Mouse (Mus musculus): ENCODE results near the gene Dnah10.
"Not testable (repeated sequence)": the region's sequence is repeated elsewhere in the genome, so short reads cannot be mapped to it uniquely, and the experiment has no call there.

The Dnah10 gene

DNA sequence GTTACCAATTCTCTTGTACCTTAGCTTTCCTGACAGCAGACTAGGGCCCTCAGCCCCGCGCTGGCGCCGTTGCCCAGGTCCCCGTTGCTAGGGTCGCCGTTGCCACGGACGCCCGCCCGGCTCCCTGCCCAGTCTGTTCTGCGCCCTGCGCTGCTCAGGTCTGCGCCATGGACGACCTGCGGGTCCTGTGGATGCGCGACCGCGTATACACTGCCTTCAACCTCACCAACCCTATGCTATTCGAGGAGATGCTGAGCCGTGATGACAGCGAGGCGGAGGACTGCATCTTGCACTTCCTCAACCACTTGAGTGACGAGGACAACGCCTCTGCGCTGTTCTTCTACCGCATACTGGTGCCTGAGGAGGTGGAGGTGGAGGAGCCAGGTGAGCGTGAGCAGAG is at the start of gene Dnah10:
TSS of gene Dnah10 (plus strand) at position 89 of the 400 bp plus-strand sequence.
- DNase-seq (ENCODE audit: low spot score in 2 of 2), result peak; percentile 20 to 23

DNA sequence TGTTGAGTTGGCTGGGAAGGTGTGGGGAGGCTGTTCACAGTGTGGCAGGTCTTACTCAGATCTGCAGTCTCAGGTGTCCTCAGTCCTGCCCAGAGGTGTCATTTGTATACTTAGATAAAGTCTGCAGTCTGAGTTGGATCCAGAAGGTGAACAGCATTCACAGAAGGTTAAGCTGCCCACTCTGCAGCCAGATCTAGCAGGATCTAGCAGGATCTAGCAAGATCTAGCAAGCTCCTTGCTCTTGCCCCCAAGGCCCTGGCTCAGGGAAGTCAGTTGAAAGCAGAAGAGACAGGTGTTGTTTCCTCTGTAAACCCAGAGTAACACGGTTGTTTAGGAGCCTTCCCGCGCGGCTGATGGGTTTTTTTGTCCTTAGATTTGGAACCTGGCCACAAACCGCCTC is 11.1 kb upstream of the Dnah10 start:
- no peak for DNase-seq (ENCODE audit: low spot score in 2 of 2)

DNA sequence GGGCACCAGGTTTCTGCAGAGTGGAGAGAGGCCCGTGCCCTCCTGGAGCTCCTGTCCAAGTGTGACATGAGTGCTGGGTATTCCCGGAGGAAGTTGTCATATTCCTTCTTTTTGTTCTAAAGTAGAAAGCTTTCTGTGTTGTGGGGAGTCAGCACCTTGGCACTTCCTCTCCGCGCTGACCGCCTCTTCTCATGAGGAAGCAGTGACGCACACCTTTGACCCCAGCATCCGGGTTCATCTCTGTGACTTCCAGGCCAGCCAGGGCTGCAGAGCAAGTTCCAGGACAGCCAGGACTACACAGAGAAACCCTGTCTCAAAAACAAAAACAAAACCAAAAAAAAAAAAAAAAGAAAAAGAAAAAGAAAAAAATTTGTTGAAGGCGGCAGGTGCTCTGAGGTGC is 9.8 kb upstream of the Dnah10 start:
- DNase-seq (ENCODE audit: low spot score in 2 of 2), result no peak

DNA sequence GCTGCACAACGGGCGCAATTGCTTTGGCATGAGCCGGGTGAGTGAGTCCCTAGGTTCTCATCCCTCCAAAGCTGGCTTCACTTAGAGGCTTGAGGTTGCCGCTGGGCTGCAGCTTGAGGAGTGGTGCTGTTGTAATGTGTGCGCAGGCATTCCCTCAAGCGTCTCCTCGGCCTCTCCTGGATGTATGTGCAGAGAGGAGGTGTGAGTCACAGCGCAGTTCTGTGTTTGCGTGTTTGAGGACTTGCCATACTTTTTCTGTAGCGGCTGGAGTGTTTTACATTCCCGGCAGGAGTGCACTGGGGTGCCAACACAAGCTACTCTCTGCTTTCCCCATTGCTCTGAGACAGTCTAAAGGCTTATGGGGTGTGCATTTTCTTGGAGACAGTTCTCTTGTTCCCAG is 6.9 kb upstream of the Dnah10 start:
- DNase-seq (ENCODE audit: low spot score in 2 of 2), result no peak

DNA sequence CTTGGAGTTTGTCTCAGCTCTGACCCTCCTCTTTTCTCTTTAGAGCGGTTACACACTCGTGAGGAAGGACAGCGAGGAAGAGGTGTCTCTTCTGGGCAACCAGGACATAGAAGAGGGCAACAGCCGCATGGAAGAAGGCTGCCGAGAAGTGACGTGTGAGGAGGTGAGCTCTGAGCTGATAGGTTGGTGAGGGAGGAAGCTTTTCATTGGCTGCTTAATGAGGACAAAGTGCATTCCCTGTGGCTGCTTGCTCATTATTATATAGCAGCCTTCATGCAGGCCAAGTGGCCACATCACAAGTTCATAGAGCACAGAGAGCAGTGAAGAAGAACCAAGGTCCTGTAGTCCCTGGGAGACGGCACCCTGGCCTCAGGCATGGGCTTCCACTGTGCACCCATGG is 6.5 kb upstream of the Dnah10 start:
- no peak for DNase-seq (ENCODE audit: low spot score in 2 of 2)

DNA sequence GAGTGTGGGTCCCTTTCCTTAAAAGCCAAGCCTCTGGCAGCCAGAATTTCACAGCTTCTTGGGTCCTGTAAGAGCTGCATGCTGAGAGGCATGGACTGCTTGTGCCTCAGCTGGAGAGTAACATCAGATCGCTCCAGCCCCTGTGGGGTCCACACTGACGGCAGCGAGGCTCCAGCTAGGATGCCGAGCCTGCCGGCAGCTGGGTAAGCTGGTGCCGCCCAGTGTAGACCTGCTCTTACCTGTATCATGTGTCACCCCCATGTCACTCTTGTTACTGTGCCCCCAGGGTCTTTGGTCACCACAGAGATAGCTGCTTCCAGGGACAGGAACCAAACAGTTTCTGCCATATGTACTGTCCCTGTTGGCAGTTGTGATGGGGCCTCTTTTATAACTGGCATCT is 1.8 kb upstream of the Dnah10 start:
- DNase-seq (ENCODE audit: low spot score in 2 of 2), result no peak

DNA sequence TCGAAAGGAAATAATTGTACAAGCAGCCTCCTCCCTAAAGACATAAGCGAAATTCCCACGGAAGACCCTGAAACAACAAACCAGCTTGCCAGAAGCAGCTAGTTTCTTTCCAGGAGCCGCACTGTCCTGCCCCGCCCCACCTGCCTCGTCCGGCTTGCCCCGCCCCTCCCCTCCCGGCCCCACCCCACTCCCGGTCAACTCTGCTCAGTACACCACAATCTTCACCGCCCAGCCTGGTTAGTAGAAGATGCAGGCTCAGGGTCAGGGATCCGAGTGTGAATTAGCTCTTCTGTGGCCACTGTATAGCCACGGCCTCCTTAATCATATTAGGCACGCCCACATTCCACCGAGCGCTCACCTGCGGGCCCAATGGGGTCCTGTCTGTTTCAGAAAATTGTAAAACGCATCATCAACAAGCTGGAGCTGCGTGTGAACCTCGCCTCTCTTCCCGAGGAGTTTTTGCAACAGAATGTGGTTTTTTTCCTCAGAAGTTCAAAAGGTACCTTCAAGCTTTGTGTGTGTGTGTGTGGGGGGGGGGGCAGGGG is 4.8 kb downstream of the Dnah10 start:
- DNase-seq (ENCODE audit: low spot score in 2 of 2), result no peak

DNA sequence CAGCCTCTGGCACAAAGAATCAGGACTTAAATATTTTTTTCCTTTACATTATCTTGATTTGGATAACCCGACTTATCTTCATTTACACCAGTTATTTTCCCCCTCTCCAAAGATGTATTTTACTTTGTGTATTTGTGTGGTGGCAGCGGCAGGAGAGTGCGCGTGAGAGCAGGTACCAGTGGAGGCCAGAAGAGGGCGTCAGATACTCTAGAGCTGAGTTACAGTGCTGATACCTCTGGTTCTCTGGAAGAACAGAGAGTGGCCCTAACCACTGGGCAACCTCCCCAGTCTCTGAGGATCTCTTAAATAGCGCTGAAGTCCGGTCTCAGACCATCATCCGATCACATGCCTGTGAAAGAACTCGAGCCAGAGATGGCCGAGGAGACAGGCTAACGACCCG is 9.1 kb downstream of the Dnah10 start:
- no peak for DNase-seq (ENCODE audit: low spot score in 2 of 2)

DNA sequence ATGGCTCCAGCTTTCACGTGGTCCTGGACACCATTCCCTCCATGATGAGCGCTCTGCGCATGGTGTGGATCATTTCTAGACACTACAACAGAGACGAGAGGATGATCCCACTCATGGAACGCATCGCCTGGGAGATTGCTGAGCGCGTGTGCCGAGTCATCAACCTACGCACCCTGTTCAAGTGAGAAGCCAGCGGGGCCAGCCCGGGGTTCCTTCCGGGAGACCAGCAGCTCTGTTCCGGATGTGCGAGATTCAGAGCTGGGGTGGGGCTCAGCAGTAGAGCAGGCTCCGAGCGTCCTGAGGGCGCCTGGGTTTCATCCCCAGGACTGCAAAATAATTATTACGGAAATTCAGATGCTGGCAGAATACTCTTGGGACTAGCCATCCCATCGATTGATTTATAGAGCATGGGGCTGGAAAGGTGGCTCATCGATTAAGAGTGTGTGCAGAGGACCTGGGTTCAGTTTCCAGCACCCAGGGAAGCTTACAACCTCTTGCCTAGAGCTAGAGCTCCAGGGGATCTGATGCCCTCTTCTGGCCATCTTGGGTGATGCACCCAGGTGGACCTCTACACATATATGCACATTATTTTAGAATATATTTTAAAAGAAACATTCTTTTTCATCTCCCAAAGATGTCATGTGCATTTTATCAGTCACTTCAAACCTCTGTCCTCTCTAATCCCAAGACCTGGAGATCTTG is 17.2 kb downstream of the Dnah10 start:
- no peak for DNase-seq (ENCODE audit: low spot score in 2 of 2)

DNA sequence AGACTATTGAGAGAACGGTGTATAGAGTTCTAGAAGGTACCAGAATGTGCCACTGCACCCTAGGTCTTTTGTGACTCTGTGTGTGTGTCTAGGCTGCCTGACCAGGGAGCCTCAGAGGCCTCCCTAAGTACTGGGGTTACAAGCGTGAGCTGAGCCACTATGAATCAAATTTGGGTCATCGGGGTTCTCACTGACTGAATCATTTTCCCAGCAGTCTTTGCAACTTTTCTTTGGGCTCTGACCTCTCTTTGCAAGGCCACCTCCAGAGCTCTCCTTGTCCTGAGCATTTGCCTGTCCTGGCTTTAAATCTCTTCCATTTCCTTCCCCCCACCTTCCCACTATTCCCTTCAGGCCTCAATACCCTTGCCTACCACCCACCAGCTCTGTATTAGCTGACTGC is 19.0 kb downstream of the Dnah10 start:
- no peak for DNase-seq (ENCODE audit: low spot score in 2 of 2)

DNA sequence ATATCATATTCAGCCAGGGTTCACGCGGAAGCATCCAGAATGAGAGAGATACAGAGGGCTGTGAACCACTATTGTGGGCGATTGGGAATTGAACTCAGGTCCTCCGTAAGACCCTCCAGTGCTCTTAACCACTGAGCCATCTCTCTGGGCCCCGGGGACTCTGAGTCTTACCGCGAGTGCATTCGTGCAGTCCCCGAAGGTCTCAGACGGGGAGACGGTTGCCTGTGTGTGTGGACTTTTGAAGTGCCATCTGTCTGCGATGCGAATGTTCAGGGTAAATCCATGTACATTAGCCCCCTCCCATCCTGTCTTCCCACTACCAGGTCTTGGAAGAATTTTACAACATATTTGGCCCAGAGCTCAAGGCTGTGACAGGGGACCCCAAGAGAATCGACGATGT is 21.3 kb downstream of the Dnah10 start:
- DNase-seq (ENCODE audit: low spot score in 2 of 2), result no peak

DNA sequence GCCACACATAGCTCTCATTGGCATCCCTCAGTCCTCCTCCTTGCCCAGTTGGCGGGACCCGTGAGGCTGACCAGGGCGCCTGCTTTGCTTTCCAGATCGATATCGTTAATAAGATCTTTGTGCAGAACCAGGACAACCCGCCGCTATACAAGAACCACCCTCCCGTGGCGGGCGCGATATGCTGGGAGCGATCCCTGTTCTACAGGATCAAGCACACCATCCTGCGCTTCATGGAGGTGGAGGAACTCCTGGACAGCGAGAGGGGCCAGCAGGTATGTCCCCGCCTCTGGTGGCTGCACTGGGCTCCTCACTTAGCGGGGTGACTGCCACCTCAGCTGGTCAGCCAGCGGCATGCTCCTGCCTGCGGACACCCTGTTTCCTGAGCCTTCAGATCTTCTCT is 23.4 kb downstream of the Dnah10 start:
- DNase-seq (ENCODE audit: low spot score in 2 of 2), result no peak

DNA sequence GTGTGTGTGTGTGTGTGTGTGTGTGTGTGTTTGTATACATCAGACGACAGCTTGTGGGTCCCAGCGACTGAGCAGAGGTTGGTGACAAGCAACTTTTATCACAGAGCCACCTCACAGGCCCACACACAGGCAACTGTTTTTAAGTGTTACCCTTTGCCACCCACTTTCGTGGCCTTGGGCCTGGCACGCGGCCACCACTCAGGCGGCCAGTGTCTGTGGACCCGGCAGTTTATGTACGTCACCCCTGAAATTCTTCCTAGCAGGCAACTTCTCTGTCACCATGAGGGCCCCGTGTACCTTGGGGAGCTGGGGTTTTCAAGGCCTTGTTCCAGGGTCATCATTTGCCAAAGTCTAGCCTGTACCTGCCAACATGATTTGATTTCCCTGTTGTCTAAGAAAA is 26.8 kb downstream of the Dnah10 start:
- DNase-seq (ENCODE audit: low spot score in 2 of 2), result no peak

DNA sequence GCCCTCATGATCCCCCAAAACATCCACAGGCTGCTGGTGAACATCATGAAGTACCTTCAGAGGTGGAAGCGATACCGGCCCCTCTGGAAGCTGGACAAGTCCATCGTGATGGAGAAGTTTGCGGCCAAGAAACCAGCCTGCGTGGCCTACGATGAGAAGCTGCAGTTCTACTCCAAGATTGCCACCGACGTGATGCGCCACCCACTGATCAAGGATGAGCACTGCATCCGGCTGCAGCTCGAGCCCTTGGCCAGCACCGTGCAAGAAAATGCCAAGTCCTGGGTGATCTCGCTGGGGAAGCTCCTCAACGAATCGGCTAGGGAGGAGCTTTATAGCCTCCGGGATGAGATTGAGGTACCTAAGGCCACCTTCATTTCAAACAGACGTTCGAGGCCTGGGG is 36.1 kb downstream of the Dnah10 start:
- no peak for DNase-seq (ENCODE audit: low spot score in 2 of 2)

DNA sequence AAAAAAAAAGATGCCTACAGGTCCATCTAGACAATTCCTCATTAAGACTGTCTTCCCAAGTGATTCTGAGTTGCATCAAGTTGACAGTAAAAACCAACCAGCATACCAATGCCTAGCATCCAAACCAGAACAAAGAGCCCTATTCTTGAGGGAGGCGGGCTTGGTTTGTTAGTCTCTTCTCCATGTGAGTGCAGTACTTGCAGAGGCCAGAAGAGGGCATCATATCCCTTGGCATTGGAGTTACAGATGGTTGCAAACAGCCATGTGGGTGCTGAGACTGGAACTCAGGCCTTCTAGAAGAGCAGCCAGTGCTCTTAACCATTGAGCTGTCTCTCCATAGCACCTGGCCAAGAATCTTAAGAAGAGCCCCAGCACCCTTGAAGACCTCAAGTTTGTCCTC is 36.9 kb downstream of the Dnah10 start:
- no peak for DNase-seq (ENCODE audit: low spot score in 2 of 2)

DNA sequence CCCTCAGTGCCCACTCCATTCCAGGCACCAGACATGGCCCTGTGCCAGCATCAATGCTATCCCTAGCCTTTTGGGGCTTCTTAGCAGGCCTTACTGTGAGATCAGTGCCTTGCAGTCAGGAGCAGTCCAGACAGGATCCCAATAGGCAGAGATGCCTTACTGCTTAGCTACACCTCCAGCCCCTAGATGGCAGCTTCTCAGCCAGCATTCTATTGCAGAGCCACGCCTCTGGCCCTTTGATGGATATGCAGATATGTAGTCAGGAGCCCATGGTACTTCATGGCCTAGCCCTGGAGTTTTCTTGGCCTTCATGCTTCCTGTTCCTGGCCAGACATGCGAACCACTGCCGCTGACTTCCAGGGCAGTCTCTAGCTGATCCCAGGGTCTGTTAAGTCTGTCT is 49.7 kb downstream of the Dnah10 start:
- no peak for DNase-seq (ENCODE audit: low spot score in 2 of 2)

DNA sequence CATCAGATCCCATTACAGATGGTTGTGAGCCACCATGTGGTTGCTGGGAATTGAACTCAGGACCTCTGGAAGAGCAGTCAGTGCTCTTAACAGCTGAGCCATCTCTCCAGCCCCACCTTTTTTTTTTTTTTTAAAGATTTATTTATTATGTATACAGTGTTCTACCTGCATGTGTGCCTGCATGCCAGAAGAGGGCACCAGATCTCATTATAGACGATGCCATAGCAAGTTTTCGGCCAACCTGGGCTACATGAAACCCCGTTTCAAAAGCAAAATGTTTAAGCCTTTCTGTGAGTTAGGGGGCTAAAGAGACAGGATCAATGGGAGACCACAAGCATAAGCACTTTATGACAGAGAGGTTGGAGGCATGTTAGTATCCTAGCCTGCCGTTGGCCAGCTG is 51.4 kb downstream of the Dnah10 start:
- not testable (repeated sequence) for DNase-seq (ENCODE audit: low spot score in 2 of 2)

DNA sequence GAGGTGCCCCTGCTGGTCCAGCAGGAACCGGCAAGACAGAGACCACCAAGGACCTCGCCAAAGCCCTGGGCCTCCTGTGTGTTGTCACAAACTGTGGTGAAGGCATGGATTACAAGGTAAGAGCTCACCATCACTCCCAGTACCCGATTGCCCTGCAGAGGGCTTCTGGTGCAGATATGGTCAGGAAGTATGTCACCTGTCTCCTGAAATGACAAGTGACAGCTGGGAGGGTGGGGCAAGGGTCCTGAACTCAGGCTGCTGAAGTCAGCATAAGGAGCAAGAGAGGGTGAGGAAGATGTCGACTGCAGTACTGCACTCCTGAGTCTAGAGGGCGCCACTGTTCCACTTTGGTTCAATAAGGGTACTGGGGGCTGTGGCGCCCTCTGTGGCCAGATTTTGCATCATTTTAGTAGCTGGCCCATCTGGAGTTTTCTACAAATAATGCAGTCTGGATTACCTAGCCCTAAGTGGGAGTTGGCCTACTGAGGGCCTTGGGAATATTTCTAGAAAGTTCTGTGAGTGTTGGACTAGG is 52.4 kb downstream of the Dnah10 start:
- peak; percentile 10 to 23 for DNase-seq (ENCODE audit: low spot score in 2 of 2)

DNA sequence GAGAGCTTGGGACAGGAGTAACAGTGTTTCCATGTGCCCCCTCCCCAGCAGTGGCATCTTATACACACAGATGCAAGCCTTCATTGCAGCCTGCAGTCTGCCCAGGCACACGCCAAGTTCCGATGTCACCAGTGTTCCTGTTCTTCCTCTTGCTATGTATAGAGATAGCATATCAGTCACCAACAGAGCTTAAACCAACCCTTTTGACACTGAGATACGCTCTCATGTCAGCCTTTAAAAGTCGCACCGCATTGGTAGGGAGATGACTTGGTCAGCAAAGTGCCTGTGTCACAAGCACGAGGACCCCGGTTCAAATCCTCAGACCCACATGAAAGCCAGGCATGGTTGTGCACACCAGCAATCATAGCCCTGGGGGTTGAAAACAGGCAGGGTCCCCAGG is 55.0 kb downstream of the Dnah10 start:
- DNase-seq (ENCODE audit: low spot score in 2 of 2), result no peak

DNA sequence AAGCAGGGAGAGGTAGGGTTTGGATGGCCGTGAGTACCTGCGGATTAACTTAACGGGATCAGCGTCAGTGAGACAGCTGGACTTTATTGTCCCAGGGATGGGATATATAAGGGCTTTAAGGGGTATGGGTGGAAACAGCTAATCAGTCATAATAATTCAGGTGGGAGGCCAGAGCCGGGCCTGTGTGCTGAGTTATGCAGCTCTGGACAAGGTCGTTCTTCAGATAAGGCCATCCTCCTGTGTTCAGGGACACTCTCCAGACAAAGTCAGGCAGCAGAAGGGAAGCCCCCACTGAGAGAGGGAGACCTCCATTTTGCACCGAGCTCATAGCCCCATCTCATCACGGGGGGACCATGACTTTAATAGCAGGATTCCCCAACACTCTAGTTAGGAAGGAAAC is 56.8 kb downstream of the Dnah10 start:
- no peak for DNase-seq (ENCODE audit: low spot score in 2 of 2)

DNA sequence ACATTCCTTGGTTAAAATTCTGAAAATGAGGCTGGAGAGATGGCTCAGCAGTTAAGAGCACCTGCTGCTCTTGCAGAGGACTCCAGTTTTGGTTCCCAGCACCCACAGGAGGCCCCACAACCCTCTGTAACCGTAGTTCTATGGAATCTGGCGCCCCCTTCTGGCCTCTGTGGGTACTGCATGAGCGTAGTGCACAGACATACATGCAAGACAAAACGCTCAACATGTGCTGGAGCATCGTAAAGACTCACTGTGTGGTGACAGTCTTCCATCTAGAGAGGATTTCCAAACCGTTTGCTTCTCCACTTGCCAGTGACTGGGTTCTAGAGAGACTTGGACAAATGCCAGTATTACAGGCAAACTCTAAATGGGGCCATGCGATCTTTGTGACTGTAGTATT is 60.8 kb downstream of the Dnah10 start:
- DNase-seq (ENCODE audit: low spot score in 2 of 2), result no peak

DNA sequence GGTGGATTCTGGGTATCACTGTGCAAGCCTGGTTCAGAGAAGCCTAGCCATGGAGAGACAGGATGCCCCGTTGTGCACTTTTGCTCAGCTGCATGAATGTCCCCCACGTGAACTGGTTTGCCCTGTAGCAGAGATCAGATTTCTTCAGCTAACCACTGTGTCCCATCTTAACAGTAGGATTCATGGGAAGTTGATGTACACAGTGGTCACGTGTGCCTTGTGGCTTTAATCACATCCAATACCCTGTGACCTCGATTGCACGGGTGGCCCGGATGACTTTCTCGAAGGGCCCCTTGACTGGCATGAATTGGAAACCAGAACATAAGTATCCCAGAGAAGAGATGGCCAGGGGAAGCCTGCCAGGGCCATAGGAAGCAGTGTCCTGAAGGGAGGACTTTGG is 67.2 kb downstream of the Dnah10 start:
- DNase-seq (ENCODE audit: low spot score in 2 of 2), result no peak

DNA sequence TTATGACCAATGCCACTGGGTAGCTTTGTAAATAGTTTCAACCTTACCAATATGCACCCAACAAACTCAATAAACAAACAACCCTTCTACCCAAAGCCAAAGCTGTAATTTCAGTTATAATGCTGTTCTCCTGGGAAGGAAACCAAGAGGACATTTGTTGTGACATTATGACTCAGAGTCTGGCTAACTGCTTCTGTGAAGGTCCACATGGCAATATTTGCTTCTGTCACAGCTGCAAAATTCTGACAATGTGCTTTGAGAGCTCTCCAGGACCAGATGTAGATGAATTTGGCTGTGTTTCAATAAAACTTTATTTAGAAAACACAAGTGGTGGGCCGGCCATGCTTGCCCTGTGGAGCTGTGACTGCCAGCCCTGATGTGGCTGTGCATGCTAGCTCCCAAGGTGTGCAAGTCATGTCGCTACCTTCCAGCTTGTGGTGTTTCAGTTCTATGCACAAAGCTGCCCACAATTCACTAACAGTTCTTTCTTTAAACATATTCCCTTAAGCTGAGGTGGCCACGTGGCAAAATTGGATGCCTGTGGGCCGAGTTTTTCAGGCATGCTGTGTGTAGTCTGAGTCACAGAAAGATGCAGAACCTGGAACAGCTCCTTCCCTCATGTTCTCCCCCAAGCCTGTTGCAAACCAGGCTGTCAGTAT is 85.0 kb downstream of the Dnah10 start:
- DNase-seq (ENCODE audit: low spot score in 2 of 2), result peak; percentile 24 to 29
